Mouse (Mus musculus) embryonic facial prominence, embryonic 12.5 days (tissue): ENCODE data around the gene Itk. TPM values are rescaled to one million over a fixed set of nuclear protein-coding genes. Genes with fewer than 3 reads are reported as not detected.
"Not testable (repeated sequence)": the region's sequence is repeated elsewhere in the genome, so short reads cannot be mapped to it uniquely, and the experiment has no call there.

Source experiments
- ATAC-seq: fragments of 200-750 bp; cut with Nextera tagmentation; 2 replicates; pipeline ENCODE4 v1.8.0; 2017; ENCODE audit not compliant: insufficient number of reproducible peaks, insufficient read depth, low FRiP score, low TSS enrichment
- H3K27ac ChIP-seq: fragments of 300-500 bp; sonication (generic); 2 replicates; pipeline ENCODE4 v1.5.1; 2016; ENCODE audit warnings: mild to moderate bottlenecking
- H3K27me3 ChIP-seq: fragments of 300-500 bp; sonication (generic); 2 replicates; pipeline ENCODE4 v1.6.1; 2016; ENCODE audit warnings: mild to moderate bottlenecking, moderate library complexity
- H3K36me3 ChIP-seq: fragments of 300-500 bp; sonication (generic); 2 replicates; pipeline ENCODE4 v1.6.1; 2016; ENCODE audit warnings: mild to moderate bottlenecking
- H3K4me1 ChIP-seq: fragments of 300-500 bp; sonication (generic); 2 replicates; pipeline ENCODE4 v1.6.1; 2016
- H3K4me2 ChIP-seq: fragments of 300-500 bp; sonication (generic); replicated peaks from 2 replicates; pipeline ENCODE4 v1.6.1; 2016; ENCODE audit warnings: mild to moderate bottlenecking, moderate library complexity
- H3K4me3 ChIP-seq: fragments of 300-500 bp; sonication (generic); 2 replicates; pipeline ENCODE4 v1.5.1; 2016; ENCODE audit warnings: mild to moderate bottlenecking
- H3K9ac ChIP-seq: fragments of 300-500 bp; sonication (generic); 2 replicates; pipeline ENCODE4 v1.6.1; 2016; ENCODE audit warnings: mild to moderate bottlenecking, moderate library complexity
- H3K9me3 ChIP-seq: fragments of 300-500 bp; sonication (generic); 2 replicates; pipeline ENCODE4 v1.6.1; 2016; ENCODE audit warnings: mild to moderate bottlenecking, moderate library complexity
- WGBS: fragments of 180-500 bp; shearing (Covaris S2); methylation state at CpG from one replicate; pipeline ENCODE4 v1.1.7; 2016; 5-methylcytosine and 5-hydroxymethylcytosine counted together
- polyA plus RNA-seq: library from polyadenylated mRNA; unstranded; fragments of >200 nt; fragmentation: Nextera tagmentation; extraction: Ambion mirVana; gene quantifications from 2 replicates; pipeline ENCODE4 v1.2.1, GENCODE M21; 2016

Itk gene
- polyA plus RNA-seq = 0.14 TPM in 1 of 2 replicates, not detected in the other

GRCm38 (mm10) chr11:46389336-46390117, at the start of gene Itk:
TSS of gene Itk (minus strand) at chr11:46389515.
- Histone ChIP-seq H3K4me1 (no peaks in the 10 kb centered on the region), H3K4me2 (no peak within 1 kb of the TSS), H3K4me3 (no peak within 1 kb of the TSS), H3K9me3 (no peaks in the 10 kb centered on the region), H3K9ac (no peak within 1 kb of the TSS), H3K36me3 (no peaks in the 10 kb centered on the region), H3K27ac (no peak within 1 kb of the TSS), H3K27me3 (no peaks in the 10 kb centered on the region)
- ATAC-seq = no peak
- 78% methylated on average over 13 of the region's 13 CpGs for WGBS

GRCm38 (mm10) chr11:46437459-46438000, 48.2 kb upstream of the Itk start:
- Histone ChIP-seq H3K4me3 (peak overlapping the region; percentile 91), H3K27me3 (no peaks in the 10 kb centered on the region), H3K27ac (peak overlapping the region; percentile 92; the same call in 1 of the 2 replicates), H3K36me3 (peaks cover 23% of the 10 kb centered on the region), H3K4me2 (peak overlapping the region; percentile 71), H3K9me3 (no peaks in the 10 kb centered on the region), H3K9ac (peak overlapping the region; percentile 84), H3K4me1 (no peaks in the 10 kb centered on the region)
- ATAC-seq = peak; percentile 18; the same call in 1 of the 2 replicates
- 1% methylated on average over 23 of the region's 23 CpGs for WGBS

GRCm38 (mm10) chr11:46436760-46437458, 47.6 kb upstream of the Itk start, which contains the start of gene Med7:
TSS of gene Med7 (plus strand) at chr11:46436925.
- no peaks in the 10 kb centered on the region for H3K9me3 ChIP-seq
- no peaks in the 10 kb centered on the region for H3K27me3 ChIP-seq
- H3K4me1 ChIP-seq = no peaks in the 10 kb centered on the region
- under 1% methylated on average over 59 of the region's 59 CpGs for WGBS
- H3K9ac ChIP-seq = peak within 1 kb of the TSS; percentile 84
- peak within 1 kb of the TSS; percentile 92 for H3K27ac ChIP-seq
- peaks cover 16% of the 10 kb centered on the region for H3K36me3 ChIP-seq
- peak; percentile 97 for ATAC-seq
- H3K4me3 ChIP-seq = peak within 1 kb of the TSS; percentile 91
- H3K4me2 ChIP-seq = peak within 1 kb of the TSS; percentile 71

GRCm38 (mm10) chr11:46435363-46435762, 46.0 kb upstream of the Itk start:
- Histone ChIP-seq H3K4me1 (no peaks in the 10 kb centered on the region), H3K9ac (no peak overlapping the region), H3K27ac (no peak overlapping the region), H3K9me3 (no peaks in the 10 kb centered on the region), H3K36me3 (peaks cover 7% of the 10 kb centered on the region), H3K4me3 (no peak overlapping the region), H3K4me2 (no peak overlapping the region), H3K27me3 (no peaks in the 10 kb centered on the region)
- no peak for ATAC-seq

- no peaks in the 10 kb centered on the region for H3K36me3 ChIP-seq
- no peaks in the 10 kb centered on the region for H3K9me3 ChIP-seq
- H3K4me2 ChIP-seq = no peak overlapping the region
- H3K9ac ChIP-seq = no peak overlapping the region
- no peaks in the 10 kb centered on the region for H3K4me1 ChIP-seq
- no peak overlapping the region for H3K27ac ChIP-seq
- H3K4me3 ChIP-seq = no peak overlapping the region
- 18% methylated on average over 3 of the region's 3 CpGs for WGBS
- H3K27me3 ChIP-seq = no peaks in the 10 kb centered on the region
- ATAC-seq = 0 out of 2 replicates have a peak, but pooled peaks have one; percentile 75
Observed at GRCm38 (mm10) chr11:46431129-46431528, 41.8 kb upstream of the Itk start.

GRCm38 (mm10) chr11:46430123-46430522, 40.8 kb upstream of the Itk start:
- ATAC-seq = no peak
- Histone ChIP-seq H3K36me3 (no peaks in the 10 kb centered on the region), H3K4me2 (no peak overlapping the region), H3K27ac (no peak overlapping the region), H3K4me3 (no peak overlapping the region), H3K27me3 (no peaks in the 10 kb centered on the region), H3K4me1 (no peaks in the 10 kb centered on the region), H3K9ac (no peak overlapping the region), H3K9me3 (no peaks in the 10 kb centered on the region)
- 86% methylated on average over 2 of the region's 2 CpGs for WGBS

- H3K27me3 ChIP-seq, ATAC-seq, H3K27ac ChIP-seq, H3K9me3 ChIP-seq, H3K4me2 ChIP-seq, H3K36me3 ChIP-seq, H3K4me3 ChIP-seq, H3K4me1 ChIP-seq, H3K9ac ChIP-seq: not testable (repeated sequence)
- WGBS = 41% methylated on average over 4 of the region's 4 CpGs
Observed at GRCm38 (mm10) chr11:46428131-46428530, 38.8 kb upstream of the Itk start.

GRCm38 (mm10) chr11:46421086-46421888, 32.0 kb upstream of the Itk start:
- no peak for ATAC-seq
- Histone ChIP-seq H3K27me3 (no peaks in the 10 kb centered on the region), H3K4me2 (no peak overlapping the region), H3K9me3 (no peaks in the 10 kb centered on the region), H3K4me3 (no peak overlapping the region), H3K4me1 (no peaks in the 10 kb centered on the region), H3K27ac (no peak overlapping the region), H3K36me3 (no peaks in the 10 kb centered on the region), H3K9ac (no peak overlapping the region)
- WGBS = 80% methylated on average over 8 of the region's 8 CpGs

- no peak overlapping the region for H3K4me3 ChIP-seq
- H3K4me1 ChIP-seq = no peaks in the 10 kb centered on the region
- ATAC-seq = no peak
- H3K4me2 ChIP-seq = no peak overlapping the region
- WGBS = 67% methylated on average over 5 of the region's 5 CpGs
- H3K9me3 ChIP-seq = no peaks in the 10 kb centered on the region
- H3K27ac ChIP-seq = no peak overlapping the region
- H3K9ac ChIP-seq = no peak overlapping the region
- no peaks in the 10 kb centered on the region for H3K36me3 ChIP-seq
- no peaks in the 10 kb centered on the region for H3K27me3 ChIP-seq
Observed at GRCm38 (mm10) chr11:46418860-46419259, 29.5 kb upstream of the Itk start.

- Histone ChIP-seq H3K9ac (no peak overlapping the region), H3K4me3 (no peak overlapping the region), H3K4me2 (no peak overlapping the region), H3K36me3 (no peaks in the 10 kb centered on the region), H3K9me3 (no peaks in the 10 kb centered on the region), H3K27ac (no peak overlapping the region), H3K4me1 (no peaks in the 10 kb centered on the region), H3K27me3 (no peaks in the 10 kb centered on the region)
- 31% methylated on average over 1 of the region's 1 CpGs for WGBS
- ATAC-seq = no peak
Observed at GRCm38 (mm10) chr11:46418438-46418837, 29.1 kb upstream of the Itk start.

GRCm38 (mm10) chr11:46410018-46410563, 20.8 kb upstream of the Itk start:
- ATAC-seq = no peak
- no peak overlapping the region for H3K4me3 ChIP-seq
- no peaks in the 10 kb centered on the region for H3K9me3 ChIP-seq
- no peaks in the 10 kb centered on the region for H3K4me1 ChIP-seq
- H3K27ac ChIP-seq = no peak overlapping the region
- H3K9ac ChIP-seq = no peak overlapping the region
- H3K27me3 ChIP-seq = no peaks in the 10 kb centered on the region
- 38% methylated on average over 2 of the region's 2 CpGs for WGBS
- no peak overlapping the region for H3K4me2 ChIP-seq
- H3K36me3 ChIP-seq = no peaks in the 10 kb centered on the region
